Mouse (Mus musculus) left cerebral cortex, postnatal 36 days (tissue): ENCODE results near the gene Enkd1. TPM values are rescaled to one million over a fixed set of nuclear protein-coding genes. Genes with fewer than 3 reads are reported as not detected.

ENCODE experiments used
- DNase-seq, 2 experiments: peaks; one replicate each; pipeline ENCODE4 v3.0.0; 2021 to 2022; ENCODE audit warnings: low spot score in 2 of 2, mixed read lengths in 1 of 2
- intact Hi-C: fragments of 180-260 bp; cut with DNase I; formaldehyde crosslinking; loops from one replicate; pipeline ENCODE4 v1.15.1; 2025
- total RNA-seq, 2 experiments: library from RNA; stranded (reverse); gene quantifications; 2 replicates each; pipeline ENCODE4 v1.2.3; 2021

Gene Enkd1
- total RNA-seq, 2 experiments from 2014 or later, result 9.9 to 10.7 TPM

- intact Hi-C loops, result loop anchor here (5.0 kb wide), 1 partner anchor 82 kb away; no protein-coding TSS in a partner anchor
- DNase-seq, result no peak
Observed at GRCm38 (mm10) chr8:105704146-105704812, 3.7 kb downstream of the Enkd1 start.

DNA sequence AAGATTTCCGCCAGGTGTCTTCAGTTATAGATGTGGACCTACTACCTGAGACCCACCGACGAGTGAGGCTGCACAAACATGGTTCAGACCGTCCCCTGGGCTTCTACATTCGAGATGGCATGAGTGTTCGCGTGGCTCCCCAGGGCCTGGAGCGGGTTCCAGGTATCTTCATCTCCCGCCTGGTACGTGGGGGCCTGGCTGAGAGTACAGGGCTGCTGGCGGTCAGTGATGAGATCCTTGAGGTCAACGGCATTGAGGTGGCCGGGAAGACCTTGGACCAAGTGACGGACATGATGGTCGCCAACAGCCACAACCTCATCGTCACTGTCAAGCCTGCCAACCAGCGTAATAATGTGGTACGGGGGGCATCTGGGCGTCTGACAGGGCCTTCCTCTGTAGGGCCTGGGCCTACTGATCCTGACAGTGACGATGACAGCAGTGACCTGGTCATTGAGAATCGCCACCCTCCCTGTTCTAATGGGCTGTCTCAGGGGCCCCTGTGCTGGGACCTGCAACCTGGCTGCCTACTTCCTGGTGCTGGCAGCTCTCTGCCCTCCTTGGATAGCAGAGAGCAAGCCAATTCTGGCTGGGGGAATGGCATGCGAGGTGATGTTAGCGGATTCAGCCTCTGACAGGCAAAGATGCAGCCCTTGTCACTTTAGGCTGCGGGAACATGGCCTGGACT is 5.1 kb downstream of the Enkd1 start:
- no peak for DNase-seq
- intact Hi-C loops, result loop anchor here (5.0 kb wide), 1 partner anchor 81 kb away; no protein-coding TSS in a partner anchor

DNA sequence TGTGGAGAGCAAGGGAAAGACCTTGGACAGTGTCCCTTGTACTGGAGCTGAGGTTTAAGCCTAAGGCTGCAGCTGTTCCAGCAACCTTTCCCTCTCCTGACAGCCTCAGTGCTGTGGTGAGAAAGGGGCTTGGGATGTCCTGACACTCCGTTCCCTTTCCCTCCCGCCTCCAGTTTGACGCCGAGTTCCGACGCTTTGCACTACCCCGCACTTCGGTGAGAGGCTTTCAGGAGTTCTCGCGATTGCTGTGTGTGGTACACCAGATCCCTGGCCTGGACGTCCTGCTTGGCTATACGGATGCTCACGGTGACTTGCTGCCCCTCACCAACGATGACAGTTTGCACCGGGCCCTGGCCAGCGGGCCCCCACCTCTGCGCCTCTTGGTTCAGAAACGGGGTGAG is 6.0 kb downstream of the Enkd1 start:
- peak in 1 of 2 experiments; percentile 40 for DNase-seq
- intact Hi-C loops, result loop anchor here (5.0 kb wide), 1 partner anchor 80 kb away; no protein-coding TSS in a partner anchor

DNA sequence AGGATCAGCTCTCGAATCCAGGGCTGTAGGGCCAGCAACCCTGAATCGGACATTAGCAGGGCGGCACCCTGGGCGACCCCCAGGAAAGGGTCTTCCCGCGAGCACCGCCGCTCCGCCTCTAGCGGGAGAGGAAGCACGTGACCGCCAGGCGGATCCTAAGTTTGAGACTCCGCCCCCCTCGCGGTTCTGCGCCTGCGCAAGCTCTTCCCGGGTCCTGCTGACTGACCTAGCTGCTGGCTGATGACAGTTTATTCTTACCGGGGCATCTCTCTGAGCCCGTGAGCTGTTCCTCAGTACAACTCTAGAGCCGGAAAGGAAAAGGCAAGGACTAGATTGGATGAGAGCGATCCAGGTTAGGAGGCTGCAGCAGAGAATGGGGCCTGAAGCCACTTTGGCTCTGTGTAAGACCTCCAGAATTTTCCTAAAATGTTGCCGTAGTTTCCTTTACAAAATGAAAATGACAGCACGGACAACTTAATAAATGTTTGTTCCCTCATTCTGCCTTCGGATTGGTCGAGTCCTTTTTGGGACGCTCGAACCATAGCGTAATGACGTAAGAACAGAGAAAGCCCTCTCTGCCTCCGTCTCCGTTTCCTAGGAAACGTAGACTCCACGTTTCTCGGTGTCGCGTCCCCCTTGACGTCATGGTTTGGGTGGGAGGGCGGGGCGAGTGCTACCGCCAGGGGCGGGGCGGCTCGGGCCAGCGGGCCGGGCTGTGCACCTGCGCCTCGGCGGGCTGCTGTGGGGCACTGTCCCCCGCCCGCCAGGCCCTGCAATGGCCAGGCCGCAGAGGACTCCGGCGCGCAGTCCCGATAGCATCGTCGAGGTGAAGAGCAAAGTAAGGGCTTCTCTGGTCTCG is 6.8 kb downstream of the Enkd1 start, which contains the start of the genes Acd and Pard6a:
Gene Acd (minus strand): TSS at position 137 of the 859 bp plus-strand sequence.
Gene Pard6a (plus strand): TSS at position 183 of the 859 bp plus-strand sequence.
- DNase-seq, result peak; percentile 93 to 94
- intact Hi-C loops, result loop anchor here (5.0 kb wide), 1 partner anchor 79 kb away; no protein-coding TSS in a partner anchor

GRCm38 (mm10) chr8:105700566-105700965 is 7.4 kb downstream of the Enkd1 start:
- intact Hi-C loops, result loop anchor here (5.0 kb wide), 1 partner anchor 78 kb away; no protein-coding TSS in a partner anchor

DNA sequence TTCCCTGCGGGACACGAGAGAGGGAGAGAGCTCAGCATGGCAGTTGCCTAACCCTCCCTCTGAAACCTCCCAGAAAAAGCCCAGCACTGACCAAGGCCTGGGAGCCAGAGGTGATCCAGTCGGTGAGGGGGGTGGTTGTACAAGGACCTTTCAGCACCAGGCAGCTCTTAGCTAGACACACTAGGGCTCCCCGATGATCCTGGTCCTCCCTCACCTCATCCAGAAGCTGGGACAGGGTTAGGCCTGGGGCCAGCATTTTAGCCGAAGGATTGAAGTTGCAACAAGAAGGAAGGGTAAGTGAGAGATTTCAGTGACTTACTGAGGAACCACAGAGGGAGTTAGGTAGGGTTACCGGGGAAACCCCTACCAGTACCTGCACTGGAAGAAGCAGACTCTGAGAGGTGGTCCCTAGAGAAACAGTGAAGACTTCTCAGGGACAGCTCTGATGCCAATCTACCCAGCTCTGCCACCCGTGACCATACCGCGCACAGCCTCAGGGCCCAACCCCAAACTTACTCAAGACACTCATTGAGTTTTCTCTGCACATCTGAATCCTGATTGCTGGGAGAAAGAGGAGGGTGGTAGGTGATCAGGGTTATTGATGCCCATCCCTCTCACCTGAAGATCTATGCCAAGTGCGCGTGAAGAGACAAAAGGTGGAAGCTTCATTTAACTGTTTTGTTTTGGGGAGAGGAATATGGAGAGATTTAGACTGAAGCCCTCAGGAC is 8.4 kb downstream of the Enkd1 start:
- no peak for DNase-seq
- intact Hi-C loops, result loop anchor here (5.0 kb wide), 1 partner anchor 77 kb away; no protein-coding TSS in a partner anchor

More at GRCm38 (mm10) chr8:105700566-105700965, 7.4 kb downstream of the Enkd1 start:
- DNase-seq, result peak in 1 of 2 experiments; percentile 75

DNA sequence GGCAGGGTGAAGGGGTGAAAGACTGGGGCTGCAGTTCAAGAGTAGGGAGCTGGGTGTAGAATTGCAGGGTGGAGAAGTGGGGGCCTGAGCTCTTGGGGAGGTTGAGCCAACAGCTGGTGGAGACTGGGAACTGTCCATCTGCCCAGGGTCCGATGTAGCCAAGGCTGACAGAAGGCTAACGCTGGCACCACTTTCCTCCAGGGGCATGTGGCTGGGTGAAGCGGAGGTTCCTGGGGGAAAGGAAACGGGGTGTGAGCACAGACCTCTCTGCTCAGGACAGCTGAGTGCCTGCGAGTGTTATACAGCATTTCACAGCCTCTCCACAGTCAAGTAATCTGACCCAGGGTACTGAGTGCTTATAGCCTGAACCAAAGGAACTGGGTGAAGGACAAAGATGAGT is 9.3 kb downstream of the Enkd1 start:
- intact Hi-C loops, result no loop called here
- no peak for DNase-seq

GRCm38 (mm10) chr8:105697196-105697780 is 10.7 kb downstream of the Enkd1 start:
- no peak for DNase-seq
- intact Hi-C loops, result no loop called here

GRCm38 (mm10) chr8:105695080-105695780 is 12.8 kb downstream of the Enkd1 start:
- DNase-seq, result no peak
- intact Hi-C loops, result no loop called here

DNA sequence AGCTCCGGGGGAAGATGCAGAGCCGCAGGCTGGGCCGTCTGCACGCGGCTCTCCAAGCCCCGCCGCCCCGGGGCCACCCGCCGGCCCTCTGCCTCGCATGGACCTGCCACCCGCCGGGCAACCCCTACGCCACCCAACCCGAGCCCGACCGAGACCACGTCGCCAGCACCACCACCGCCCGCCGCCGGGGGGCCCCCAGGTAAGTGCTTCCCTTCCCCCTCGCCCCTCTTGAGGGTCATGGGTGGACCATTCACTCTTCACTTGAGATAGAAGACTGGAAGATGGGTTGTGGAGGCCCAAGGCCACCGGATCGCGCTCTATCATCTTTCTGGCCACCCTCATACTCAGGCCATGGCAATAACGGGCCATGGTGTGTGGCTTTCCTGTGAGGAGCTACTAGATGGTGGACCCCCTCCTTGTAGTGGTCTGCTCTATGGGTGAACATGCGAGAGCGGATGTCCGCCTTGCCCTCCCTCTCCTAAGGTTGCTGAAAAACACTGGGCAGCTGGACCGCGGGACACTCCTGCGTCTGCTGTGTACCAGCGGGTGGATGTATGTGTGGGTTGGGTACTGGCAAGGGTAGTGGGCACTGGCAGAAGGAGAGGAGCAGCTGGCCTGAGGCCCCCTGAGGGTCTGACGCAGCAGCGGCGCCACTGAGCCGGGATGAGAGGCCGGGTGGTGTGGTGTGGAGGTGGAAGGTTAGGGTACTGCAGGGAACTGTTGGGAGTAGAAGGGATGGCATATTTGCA is 13.8 kb downstream of the Enkd1 start:
- peak; percentile 56 to 62 for DNase-seq
- intact Hi-C loops, result loop anchor here (5.0 kb wide), 1 partner anchor 57 kb away; the partner anchor contains the start of genes Agrp and Ctcf

- intact Hi-C loops, result loop anchor here (5.0 kb wide), 1 partner anchor 56 kb away; the partner anchor contains the start of genes Agrp and Ctcf
- peak; percentile 81 to 87 for DNase-seq
Observed at GRCm38 (mm10) chr8:105693648-105694047, 14.4 kb downstream of the Enkd1 start.

GRCm38 (mm10) chr8:105692449-105693182 is 15.4 kb downstream of the Enkd1 start:
- intact Hi-C loops, result loop anchor here (5.0 kb wide), 1 partner anchor 55 kb away; the partner anchor contains the start of genes Agrp and Ctcf
- peak in 1 of 2 experiments; percentile 2 for DNase-seq

- no peak for DNase-seq
- intact Hi-C loops, result loop anchor here (5.0 kb wide), 1 partner anchor 54 kb away; the partner anchor contains the start of genes Agrp and Ctcf
Observed at GRCm38 (mm10) chr8:105690978-105691377, 17.0 kb downstream of the Enkd1 start.

- intact Hi-C loops, result loop anchor here (5.0 kb wide), 1 partner anchor 53 kb away; the partner anchor contains the start of genes Agrp and Ctcf
- no peak for DNase-seq
Observed at GRCm38 (mm10) chr8:105689983-105690360, 18.0 kb downstream of the Enkd1 start.

GRCm38 (mm10) chr8:105689256-105689982 is 18.6 kb downstream of the Enkd1 start:
- intact Hi-C loops, result no loop called here
- no peak for DNase-seq
